Mouse (Mus musculus) testis, adult 2 months (tissue): Measurements from ENCODE around the gene Kif6. TPM values are rescaled to one million over a fixed set of nuclear protein-coding genes. Genes with fewer than 3 reads are reported as not detected.

ENCODE experiments used
- H3K27ac ChIP-seq: fragments of 200-500 bp; 2 replicates; pipeline ENCODE4 v1.5.1; 2012; ENCODE audit warnings: low read depth, low read length; ENCODE audit not compliant: control insufficient read depth, insufficient read depth
- H3K27me3 ChIP-seq: fragments of 200-500 bp; 2 replicates; pipeline ENCODE4 v1.6.1; 2012; ENCODE audit warnings: mild to moderate bottlenecking, low read length, moderate library complexity; ENCODE audit not compliant: control insufficient read depth, insufficient read depth
- H3K36me3 ChIP-seq: fragments of 200-500 bp; 2 replicates; pipeline ENCODE4 v1.6.1; 2012; ENCODE audit warnings: mild to moderate bottlenecking, low read length; ENCODE audit not compliant: control insufficient read depth, insufficient read depth
- H3K4me1 ChIP-seq: fragments of 200-500 bp; 2 replicates; pipeline ENCODE4 v1.6.1; 2012; ENCODE audit warnings: low read length; ENCODE audit not compliant: control insufficient read depth, insufficient read depth
- H3K4me3 ChIP-seq: fragments of 200-500 bp; 2 replicates; pipeline ENCODE4 v1.5.1; 2012; ENCODE audit warnings: low read depth, mild to moderate bottlenecking, low read length, moderate library complexity, mixed read lengths; ENCODE audit not compliant: control insufficient read depth
- CTCF ChIP-seq: fragments of 200-500 bp; IDR thresholded peaks from 2 replicates; pipeline ENCODE4 v1.5.1; 2012; ENCODE audit warnings: low read depth, mild to moderate bottlenecking, inconsistent platforms, low read length, moderate library complexity; ENCODE audit not compliant: control insufficient read depth, insufficient read depth, insufficient replicate concordance
- POLR2A ChIP-seq: fragments of 200-500 bp; IDR thresholded peaks from 2 replicates; pipeline ENCODE4 v1.6.1; 2012; ENCODE audit warnings: low read depth, mild to moderate bottlenecking, inconsistent platforms, low read length, moderate library complexity; ENCODE audit not compliant: control insufficient read depth
- polyA plus RNA-seq: library from polyadenylated mRNA; depleted of rRNA; stranded (reverse); fragments of >200 nt; gene quantifications from 2 replicates; pipeline ENCODE4 v1.2.3, GENCODE M21; 2012; rRNA removed

Kif6 gene
- polyA plus RNA-seq, 1 experiment, result 5.8 TPM

GRCm38 (mm10) chr17:49951856-49952607, 337.1 kb downstream of the Kif6 start:
- H3K36me3 ChIP-seq, result no peaks in the 10 kb centered on the region
- H3K27me3 ChIP-seq, result no peaks in the 10 kb centered on the region
- peak overlapping the region; percentile 47 for H3K4me3 ChIP-seq
- no peak overlapping the region for H3K27ac ChIP-seq
- no peak for TF ChIP-seq CTCF
- TF ChIP-seq POLR2A, result no peak
- H3K4me1 ChIP-seq, result no peaks in the 10 kb centered on the region; the same call in 1 of the 2 replicates

- TF ChIP-seq POLR2A (no peak), CTCF (no peak)
- Histone ChIP-seq H3K36me3 (no peaks in the 10 kb centered on the region), H3K4me1 (no peaks in the 10 kb centered on the region), H3K27ac (no peak overlapping the region), H3K27me3 (no peaks in the 10 kb centered on the region), H3K4me3 (no peak overlapping the region)
Measured at GRCm38 (mm10) chr17:49959021-49959420, 344.1 kb downstream of the Kif6 start.

Other genes starting within 250 kb of the Kif6 start
- 2.9 and 3.0 TPM in 2 replicates for gene Mocs1, start 186.8 kb upstream of the Kif6 start, polyA plus RNA-seq
- gene Daam2, start 50.8 kb upstream of the Kif6 start, polyA plus RNA-seq, result 27.7 and 33.5 TPM in 2 replicates